Mouse (Mus musculus) hindlimb bud, embryonic 11.5 days (tissue): Measurements from ENCODE around the gene Taar5.

Experiments used
- DNase-seq: peaks from one replicate; pipeline ENCODE4 v3.0.0-alpha.2; 2012; ENCODE audit warnings: low read depth, low spot score; ENCODE audit errors: extremely low spot score

The Taar5 gene

DNA sequence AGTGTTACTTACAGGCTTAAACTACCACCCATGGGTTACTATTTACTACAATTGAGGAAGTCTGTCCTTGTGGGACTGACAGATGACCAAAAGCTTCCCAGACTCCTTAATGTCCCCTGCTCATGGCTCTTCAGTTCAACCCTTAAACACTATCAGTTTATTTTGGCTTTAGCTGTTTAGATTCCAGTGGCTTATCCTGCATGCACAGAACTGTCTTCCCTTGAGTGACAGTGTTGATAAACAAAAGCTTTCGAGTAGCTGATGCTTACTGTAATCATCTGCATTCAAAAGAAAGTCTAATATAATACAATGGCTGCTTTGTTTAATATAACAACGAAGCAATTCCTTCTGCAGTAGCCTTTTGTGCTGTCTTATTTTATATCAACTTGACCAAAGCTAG is 36.5 kb downstream of the Taar5 start:
- DNase-seq = no peak

DNA sequence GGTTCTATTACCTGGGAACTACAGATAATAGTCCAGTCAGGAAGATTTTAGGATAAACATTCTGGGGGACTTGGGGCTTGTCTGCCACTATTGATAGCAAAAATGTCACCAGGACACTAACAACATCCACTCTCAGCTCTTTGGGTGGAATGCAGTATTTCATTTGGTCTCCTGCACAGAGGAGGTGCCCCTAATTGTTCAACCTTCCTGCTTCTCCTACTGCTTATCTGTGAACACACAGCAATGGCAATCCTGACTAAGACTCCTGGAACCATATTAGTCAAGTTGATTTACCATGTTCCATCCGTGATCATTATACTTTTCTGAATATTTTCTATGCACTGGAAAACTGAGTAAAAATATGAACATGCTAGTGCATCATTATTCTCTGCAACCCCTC is 37.6 kb downstream of the Taar5 start:
- DNase-seq = no peak
